Mouse (Mus musculus): Measurements from ENCODE around the gene Ssr2. TPM values are rescaled to one million over a fixed set of nuclear protein-coding genes. Genes with fewer than 3 reads are reported as not detected.

Ssr2 gene
- 351 TPM for polyA plus RNA-seq (2012; fragmentation: generic; extraction: Trizol)
- long read RNA-seq, experiment 1, transcript Ssr2-207 (6 exons, 1,059 nt): major isoform, 165 of 204 reads
- long read RNA-seq, experiment 1, transcript Ssr2-201 (5 exons, 1,189 nt): minor isoform, 30 of 204 reads
- long read RNA-seq, experiment 1, partial matches to known transcripts: 3 of 204 reads
- long read RNA-seq, experiment 1, other reads (novel, unspliced or antisense): 6 of 204 reads
- long read RNA-seq, experiment 2, transcript Ssr2-207 (6 exons, 1,059 nt): major isoform, 76 of 90 reads
- long read RNA-seq, experiment 2, transcript Ssr2-201 (5 exons, 1,189 nt): minor isoform, 13 of 90 reads
- long read RNA-seq, experiment 2, partial matches to known transcripts: 0 of 90 reads
- long read RNA-seq, experiment 2, other reads (novel, unspliced or antisense): 1 of 90 reads

- Histone ChIP-seq H3K79me3 (ENCODE audit: low read depth) (peaks cover 8% of the 10 kb centered on the region), H3ac (ENCODE audit: control insufficient read depth, insufficient read length, low read depth) (no peak within 1 kb of the TSS), H3K79me2 (ENCODE audit: control insufficient read depth, insufficient read depth) (peaks cover 11% of the 10 kb centered on the region), H3K36me3 (ENCODE audit: control insufficient read depth, insufficient read depth) (no peaks in the 10 kb centered on the region), H3K4me3 (ENCODE audit: insufficient read depth, poor library complexity, severe bottlenecking) (no peak within 1 kb of the TSS), H3K27me3 (ENCODE audit: control insufficient read depth, insufficient read depth, insufficient read length) (no peaks in the 10 kb centered on the region)
- TF ChIP-seq MYOD1 (IDR thresholded peaks at IDR 0.05; ENCODE audit: control insufficient read depth, insufficient read length, low read depth) (no peak), CEBPB (IDR thresholded peaks at IDR 0.05; ENCODE audit: low read depth) (no peak), USF1 (IDR thresholded peaks at IDR 0.05; ENCODE audit: low read depth) (no peak), FOSL1 (IDR thresholded peaks at IDR 0.05; ENCODE audit: insufficient read depth, low read length, poor library complexity, severe bottlenecking) (no peak), CTCF (IDR thresholded peaks at IDR 0.05; ENCODE audit: control insufficient read depth, insufficient read depth, insufficient read length) (no peak), MYOG (IDR thresholded peaks at IDR 0.05; ENCODE audit: control insufficient read depth, extremely low read depth, insufficient read length) (no peak), MAX (IDR thresholded peaks at IDR 0.05) (no peak)
Measured at GRCm38 (mm10) chr3:88575540-88575939, at the start of gene Ssr2. Gene Ssr2, plus strand, starts transcription at chr3:88575876.

- Histone ChIP-seq H3K4me3 (ENCODE audit: insufficient read depth, poor library complexity, severe bottlenecking) (no peak overlapping the region), H3ac (ENCODE audit: control insufficient read depth, insufficient read length, low read depth) (no peak overlapping the region)
Measured at GRCm38 (mm10) chr3:88526157-88527131, 49.2 kb upstream of the Ssr2 start.

GRCm38 (mm10) chr3:88527565-88527964, 48.1 kb upstream of the Ssr2 start:
- Histone ChIP-seq H3K4me3 (ENCODE audit: insufficient read depth, poor library complexity, severe bottlenecking) (no peak overlapping the region), H3K79me2 (ENCODE audit: control insufficient read depth, insufficient read depth) (peaks cover 58% of the 10 kb centered on the region)
- no peak for TF ChIP-seq CEBPB (IDR thresholded peaks at IDR 0.05; ENCODE audit: low read depth)
- no peak for TF ChIP-seq MAX (IDR thresholded peaks at IDR 0.05)
- TF ChIP-seq USF1 (IDR thresholded peaks at IDR 0.05; ENCODE audit: low read depth): no peak
- no peak for TF ChIP-seq CTCF (IDR thresholded peaks at IDR 0.05; ENCODE audit: control insufficient read depth, insufficient read depth, insufficient read length)
- no peak for TF ChIP-seq FOSL1 (IDR thresholded peaks at IDR 0.05; ENCODE audit: insufficient read depth, low read length, poor library complexity, severe bottlenecking)
- TF ChIP-seq MYOD1 (IDR thresholded peaks at IDR 0.05; ENCODE audit: control insufficient read depth, insufficient read length, low read depth): no peak
- TF ChIP-seq MYOG (IDR thresholded peaks at IDR 0.05; ENCODE audit: control insufficient read depth, extremely low read depth, insufficient read length): no peak

More at GRCm38 (mm10) chr3:88526157-88527131, 49.2 kb upstream of the Ssr2 start:
- no peak for TF ChIP-seq MYOG (IDR thresholded peaks at IDR 0.05; ENCODE audit: control insufficient read depth, extremely low read depth, insufficient read length)
- TF ChIP-seq CTCF (IDR thresholded peaks at IDR 0.05; ENCODE audit: control insufficient read depth, insufficient read depth, insufficient read length): peak; percentile 99
- TF ChIP-seq MAX (IDR thresholded peaks at IDR 0.05): peak; percentile 69
- peaks cover 47% of the 10 kb centered on the region for H3K79me2 ChIP-seq (ENCODE audit: control insufficient read depth, insufficient read depth)
- H3K36me3 ChIP-seq (ENCODE audit: control insufficient read depth, insufficient read depth): peaks cover 6% of the 10 kb centered on the region
- no peaks in the 10 kb centered on the region for H3K27me3 ChIP-seq (ENCODE audit: control insufficient read depth, insufficient read depth, insufficient read length)
- H3K79me3 ChIP-seq (ENCODE audit: low read depth): peaks cover 9% of the 10 kb centered on the region

GRCm38 (mm10) chr3:88528646-88529045, 47.0 kb upstream of the Ssr2 start:
- Histone ChIP-seq H3K27me3 (ENCODE audit: control insufficient read depth, insufficient read depth, insufficient read length) (no peaks in the 10 kb centered on the region), H3K36me3 (ENCODE audit: control insufficient read depth, insufficient read depth) (peaks cover 6% of the 10 kb centered on the region), H3K79me2 (ENCODE audit: control insufficient read depth, insufficient read depth) (peaks cover 69% of the 10 kb centered on the region), H3ac (ENCODE audit: control insufficient read depth, insufficient read length, low read depth) (no peak overlapping the region), H3K4me3 (ENCODE audit: insufficient read depth, poor library complexity, severe bottlenecking) (no peak overlapping the region), H3K79me3 (ENCODE audit: low read depth) (peaks cover 23% of the 10 kb centered on the region)
- TF ChIP-seq CEBPB (IDR thresholded peaks at IDR 0.05; ENCODE audit: low read depth) (no peak), MAX (IDR thresholded peaks at IDR 0.05) (no peak), MYOD1 (IDR thresholded peaks at IDR 0.05; ENCODE audit: control insufficient read depth, insufficient read length, low read depth) (no peak), FOSL1 (IDR thresholded peaks at IDR 0.05; ENCODE audit: insufficient read depth, low read length, poor library complexity, severe bottlenecking) (no peak), MYOG (IDR thresholded peaks at IDR 0.05; ENCODE audit: control insufficient read depth, extremely low read depth, insufficient read length) (no peak), USF1 (IDR thresholded peaks at IDR 0.05; ENCODE audit: low read depth) (no peak), CTCF (IDR thresholded peaks at IDR 0.05; ENCODE audit: control insufficient read depth, insufficient read depth, insufficient read length) (no peak)

More at GRCm38 (mm10) chr3:88527565-88527964, 48.1 kb upstream of the Ssr2 start:
- Histone ChIP-seq H3K36me3 (ENCODE audit: control insufficient read depth, insufficient read depth) (peaks cover 6% of the 10 kb centered on the region), H3ac (ENCODE audit: control insufficient read depth, insufficient read length, low read depth) (no peak overlapping the region), H3K27me3 (ENCODE audit: control insufficient read depth, insufficient read depth, insufficient read length) (no peaks in the 10 kb centered on the region), H3K79me3 (ENCODE audit: low read depth) (peaks cover 13% of the 10 kb centered on the region)

GRCm38 (mm10) chr3:88529204-88530000, 46.3 kb upstream of the Ssr2 start:
- Histone ChIP-seq H3K79me2 (ENCODE audit: control insufficient read depth, insufficient read depth) (peaks cover 77% of the 10 kb centered on the region), H3K4me3 (ENCODE audit: insufficient read depth, poor library complexity, severe bottlenecking) (no peak overlapping the region), H3K36me3 (ENCODE audit: control insufficient read depth, insufficient read depth) (peaks cover 1% of the 10 kb centered on the region), H3K27me3 (ENCODE audit: control insufficient read depth, insufficient read depth, insufficient read length) (no peaks in the 10 kb centered on the region), H3K79me3 (ENCODE audit: low read depth) (peaks cover 28% of the 10 kb centered on the region), H3ac (ENCODE audit: control insufficient read depth, insufficient read length, low read depth) (no peak overlapping the region)
- TF ChIP-seq MAX (IDR thresholded peaks at IDR 0.05) (no peak), MYOD1 (IDR thresholded peaks at IDR 0.05; ENCODE audit: control insufficient read depth, insufficient read length, low read depth) (no peak), FOSL1 (IDR thresholded peaks at IDR 0.05; ENCODE audit: insufficient read depth, low read length, poor library complexity, severe bottlenecking) (no peak), USF1 (IDR thresholded peaks at IDR 0.05; ENCODE audit: low read depth) (no peak), MYOG (IDR thresholded peaks at IDR 0.05; ENCODE audit: control insufficient read depth, extremely low read depth, insufficient read length) (no peak), CEBPB (IDR thresholded peaks at IDR 0.05; ENCODE audit: low read depth) (no peak), CTCF (IDR thresholded peaks at IDR 0.05; ENCODE audit: control insufficient read depth, insufficient read depth, insufficient read length) (no peak)
